Mouse (Mus musculus): ENCODE measurements around the gene Rab1b. TPM values are rescaled to one million over a fixed set of nuclear protein-coding genes. Genes with fewer than 3 reads are reported as not detected.
A peak's percentile ranks its signal among the peaks of the same experiment; 100 is the strongest.

Rab1b gene
- polyA plus RNA-seq, 1 experiment from 2014 or later = 231 TPM

- DNase-seq (ENCODE audit: low spot score, missing footprints) (peak; percentile 93), ATAC-seq (ENCODE audit: low FRiP score) (peak; percentile 60)
- Histone ChIP-seq H3K9ac (ENCODE audit: low read length) (peak within 1 kb of the TSS; percentile 34; the same call in 1 of the 2 replicates), H3K9me3 (ENCODE audit: control insufficient read depth, low read length) (no peaks in the 10 kb centered on the region), H3K36me3 (ENCODE audit: control insufficient read depth, insufficient read depth, low read length) (0 out of 2 replicates have a peak, but pooled peaks cover 2% of the 10 kb centered on the region), H3K4me2 (no peak within 1 kb of the TSS; the same call in 1 of the 2 replicates), H3K27ac (ENCODE audit: low read depth, low read length) (no peak within 1 kb of the TSS), H3K4me1 (ENCODE audit: control insufficient read depth, insufficient read depth, low read length) (peaks cover 22% of the 10 kb centered on the region), H3K4me3 (ENCODE audit: low read depth, low read length) (no peak within 1 kb of the TSS), H3K27me3 (ENCODE audit: control insufficient read depth, insufficient read depth, low read length) (peaks cover 35% of the 10 kb centered on the region)
- 13% methylated on average over 14 of the region's 14 CpGs for WGBS
Observed at GRCm38 (mm10) chr19:5050047-5050905, 56.6 kb downstream of the Rab1b start, which contains the start of gene Rin1. Rin1 (plus strand) TSS chr19:5050481.

DNA sequence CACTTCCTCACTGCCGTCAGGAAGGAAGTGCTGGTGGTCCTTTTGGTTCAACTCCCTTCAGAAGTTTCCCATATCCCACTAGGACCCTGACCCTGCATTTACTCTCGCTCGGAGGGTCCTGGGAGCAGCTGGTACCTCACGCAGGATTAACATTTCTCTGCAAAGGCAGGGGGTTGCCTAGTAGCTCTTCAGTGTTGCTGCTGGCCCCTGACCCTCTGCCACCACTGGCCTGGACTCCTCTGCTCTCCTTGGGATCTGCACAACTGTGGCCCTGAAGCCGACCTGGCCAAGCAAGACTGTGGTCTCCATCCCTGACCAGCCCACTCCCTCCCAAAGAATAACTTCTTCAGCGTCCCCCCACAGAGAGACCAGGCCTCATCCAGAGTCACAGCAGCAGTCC lies 57.5 kb downstream of the Rab1b start:
- H3K27me3 ChIP-seq (ENCODE audit: control insufficient read depth, insufficient read depth, low read length) = peaks cover 35% of the 10 kb centered on the region
- no peak overlapping the region for H3K27ac ChIP-seq (ENCODE audit: low read depth, low read length)

More for the DNA sequence above, 57.5 kb downstream of the Rab1b start:
- Histone ChIP-seq H3K4me2 (no peak overlapping the region), H3K9ac (ENCODE audit: low read length) (no peak overlapping the region), H3K36me3 (ENCODE audit: control insufficient read depth, insufficient read depth, low read length) (0 out of 2 replicates have a peak, but pooled peaks cover 2% of the 10 kb centered on the region), H3K4me3 (ENCODE audit: low read depth, low read length) (no peak overlapping the region), H3K4me1 (ENCODE audit: control insufficient read depth, insufficient read depth, low read length) (peaks cover 22% of the 10 kb centered on the region), H3K9me3 (ENCODE audit: control insufficient read depth, low read length) (no peaks in the 10 kb centered on the region)
- ATAC-seq (ENCODE audit: low FRiP score) (no peak), DNase-seq (ENCODE audit: low spot score, missing footprints) (no peak)
- 37% methylated on average over 6 of the region's 6 CpGs for WGBS

Other genes starting within 250 kb of the Rab1b start
- 0.86 and 1.2 TPM in 2 replicates for gene Actn3, start 229.2 kb downstream of the Rab1b start, polyA plus RNA-seq (2014; fragmentation: Nextera tagmentation; extraction: Ambion mirVana)
- 12.4 and 13.3 TPM in 2 replicates for gene Zdhhc24, start 228.4 kb downstream of the Rab1b start, polyA plus RNA-seq (2014; fragmentation: Nextera tagmentation; extraction: Ambion mirVana)
- 6.5 and 7.8 TPM in 2 replicates for gene Bbs1, start 200.4 kb downstream of the Rab1b start, polyA plus RNA-seq (2014; fragmentation: Nextera tagmentation; extraction: Ambion mirVana)
- 153 and 159 TPM in 2 replicates for gene Dpp3, start 178.8 kb downstream of the Rab1b start, polyA plus RNA-seq (2014; fragmentation: Nextera tagmentation; extraction: Ambion mirVana)
- 1.3 and 1.5 TPM in 2 replicates for gene Peli3, start 163.9 kb downstream of the Rab1b start, polyA plus RNA-seq (2014; fragmentation: Nextera tagmentation; extraction: Ambion mirVana)
- gene Mrpl11, start 144.9 kb downstream of the Rab1b start, polyA plus RNA-seq (2014; fragmentation: Nextera tagmentation; extraction: Ambion mirVana) = 157 and 158 TPM in 2 replicates
- 0.04 TPM in 1 of 2 replicates, not detected in the other for gene Npas4, start 116.8 kb downstream of the Rab1b start, polyA plus RNA-seq (2014; fragmentation: Nextera tagmentation; extraction: Ambion mirVana)
- gene Slc29a2, start 83.2 kb downstream of the Rab1b start, polyA plus RNA-seq (2014; fragmentation: Nextera tagmentation; extraction: Ambion mirVana) = 4.2 TPM in 2 replicates
- 40.1 and 41.7 TPM in 2 replicates for gene B4gat1, start 68.2 kb downstream of the Rab1b start, polyA plus RNA-seq (2014; fragmentation: Nextera tagmentation; extraction: Ambion mirVana)
- 1.6 TPM in 2 replicates for gene AC124502.3, start 68.2 kb downstream of the Rab1b start, polyA plus RNA-seq (2014; fragmentation: Nextera tagmentation; extraction: Ambion mirVana)
- 66.1 and 68.4 TPM in 2 replicates for gene Brms1, start 65.7 kb downstream of the Rab1b start, polyA plus RNA-seq (2014; fragmentation: Nextera tagmentation; extraction: Ambion mirVana)
- 0.63 and 1.4 TPM in 2 replicates for gene Rin1, start 56.6 kb downstream of the Rab1b start, polyA plus RNA-seq (2014; fragmentation: Nextera tagmentation; extraction: Ambion mirVana)
- 26.7 and 32.2 TPM in 2 replicates for gene Cd248, start 39.0 kb downstream of the Rab1b start, polyA plus RNA-seq (2014; fragmentation: Nextera tagmentation; extraction: Ambion mirVana)
- gene Tmem151a, start 21.5 kb downstream of the Rab1b start, polyA plus RNA-seq (2014; fragmentation: Nextera tagmentation; extraction: Ambion mirVana) = 1.3 TPM in 2 replicates
- gene Yif1a, start 18.5 kb downstream of the Rab1b start, polyA plus RNA-seq (2014; fragmentation: Nextera tagmentation; extraction: Ambion mirVana) = 70.4 and 80.6 TPM in 2 replicates
- gene Cnih2, start 8.6 kb downstream of the Rab1b start, polyA plus RNA-seq (2014; fragmentation: Nextera tagmentation; extraction: Ambion mirVana) = 106 and 115 TPM in 2 replicates
- gene Klc2, start 11.5 kb upstream of the Rab1b start, polyA plus RNA-seq (2014; fragmentation: Nextera tagmentation; extraction: Ambion mirVana) = 24.4 and 25.0 TPM in 2 replicates
- gene Pacs1, start 166.0 kb upstream of the Rab1b start, polyA plus RNA-seq (2014; fragmentation: Nextera tagmentation; extraction: Ambion mirVana) = 24.8 and 26.1 TPM in 2 replicates
- gene Sf3b2, start 188.4 kb upstream of the Rab1b start, polyA plus RNA-seq (2014; fragmentation: Nextera tagmentation; extraction: Ambion mirVana) = 377 and 399 TPM in 2 replicates
- gene Gal3st3, start 191.3 kb upstream of the Rab1b start, polyA plus RNA-seq (2014; fragmentation: Nextera tagmentation; extraction: Ambion mirVana) = 15.6 TPM in 2 replicates
- not detected in 2 replicates for gene Catsper1, start 228.7 kb upstream of the Rab1b start, polyA plus RNA-seq (2014; fragmentation: Nextera tagmentation; extraction: Ambion mirVana)
- 1.0 and 2.1 TPM in 2 replicates for gene Cst6, start 242.5 kb upstream of the Rab1b start, polyA plus RNA-seq (2014; fragmentation: Nextera tagmentation; extraction: Ambion mirVana)

Data from midbrain, embryonic 11.5 days (tissue).